Mouse (Mus musculus): ENCODE results near the gene Chmp1a.

GRCm38 (mm10) chr8:123157888-123158465, 54.6 kb downstream of the Chmp1a start, which contains the start of gene Sult5a1:
- TF ChIP-seq CTCF (IDR thresholded peaks at IDR 0.05; ENCODE audit: control insufficient read depth, insufficient read depth, insufficient read length) (no peak), MAX (IDR thresholded peaks at IDR 0.05) (no peak), USF1 (IDR thresholded peaks at IDR 0.05; ENCODE audit: low read depth) (no peak), CEBPB (IDR thresholded peaks at IDR 0.05; ENCODE audit: low read depth) (no peak), MYOD1 (IDR thresholded peaks at IDR 0.05; ENCODE audit: control insufficient read depth, insufficient read length, low read depth) (no peak), MYOG (IDR thresholded peaks at IDR 0.05; ENCODE audit: control insufficient read depth, extremely low read depth, insufficient read length) (no peak), FOSL1 (IDR thresholded peaks at IDR 0.05; ENCODE audit: insufficient read depth, low read length, poor library complexity, severe bottlenecking) (no peak)

Data from C2C12 (cell line).